Mouse (Mus musculus): ENCODE measurements around the gene a. TPM values are rescaled to one million over a fixed set of nuclear protein-coding genes. Genes with fewer than 3 reads are reported as not detected.
"Not testable (repeated sequence)": the region's sequence is repeated elsewhere in the genome, so short reads cannot be mapped to it uniquely, and the experiment has no call there.

Gene a
- polyA plus RNA-seq, 1 experiment from 2014 or later = 0.33 TPM

DNA sequence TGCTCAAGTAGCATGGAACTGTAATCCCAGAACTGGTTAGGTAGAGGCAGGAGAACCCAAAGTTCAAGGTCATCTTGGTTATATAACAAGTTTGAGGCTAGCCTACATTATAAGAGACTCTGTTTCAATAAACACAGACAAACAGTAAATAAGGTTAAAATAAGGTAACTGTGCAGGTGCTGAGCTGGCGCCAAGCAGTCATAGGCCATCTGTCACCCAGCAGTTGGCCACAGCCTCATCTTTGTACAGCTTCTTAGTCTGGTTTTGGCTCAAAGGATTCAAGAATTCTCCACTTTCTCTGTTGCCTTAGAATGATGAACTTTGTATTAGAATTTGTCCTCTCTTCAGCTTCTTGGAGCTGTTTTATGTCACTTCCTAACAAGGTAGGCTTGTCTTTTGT is 76.9 kb downstream of the a start:
- Histone ChIP-seq H3K4me1 (no peaks in the 10 kb centered on the region), H3K9ac (replicated peaks) (no peak overlapping the region), H3K4me3 (replicated peaks) (no peak overlapping the region), H3K9me3 (replicated peaks) (no peaks in the 10 kb centered on the region), H3K27me3 (replicated peaks) (no peaks in the 10 kb centered on the region), H3K27ac (replicated peaks) (no peak overlapping the region), H3K4me2 (no peak overlapping the region), H3K36me3 (peaks cover 71% of the 10 kb centered on the region)
- WGBS = 92% methylated on average over 1 of the region's 1 CpGs
- ATAC-seq (ENCODE audit: low FRiP score) = no peak

DNA sequence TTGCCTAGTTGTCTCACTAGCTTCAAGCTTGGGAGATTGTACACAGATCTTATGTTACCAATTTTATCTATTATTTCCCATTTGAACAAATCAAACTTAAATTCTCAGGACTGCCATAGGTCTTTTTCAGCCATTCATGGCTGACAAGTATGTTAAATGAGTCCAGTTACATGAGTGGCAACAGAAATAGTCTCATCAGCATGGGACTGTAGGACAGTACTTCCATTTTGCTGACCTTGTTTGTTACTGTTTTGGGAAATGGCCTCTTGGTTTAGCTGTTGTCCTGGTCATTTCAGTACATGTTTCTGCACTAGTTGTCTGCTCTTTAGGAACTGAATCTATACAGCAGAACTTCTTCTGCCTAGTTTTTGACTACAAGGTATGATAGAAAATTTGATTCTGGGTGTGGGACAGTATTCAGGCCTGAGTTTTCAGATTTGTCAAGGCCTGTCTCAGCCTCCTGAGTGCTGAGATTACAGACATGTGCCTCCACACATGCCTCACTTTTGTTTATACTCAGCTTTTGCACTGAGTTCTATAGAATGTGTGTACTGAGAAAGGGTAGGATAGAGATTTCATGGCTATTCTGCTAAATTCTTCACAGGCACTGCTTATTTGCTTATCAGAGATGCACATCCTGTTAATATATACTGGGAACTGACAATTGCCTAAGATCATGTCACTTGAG is 78.9 kb downstream of the a start:
- peaks cover 67% of the 10 kb centered on the region for H3K36me3 ChIP-seq
- H3K4me3 ChIP-seq (replicated peaks) = no peak overlapping the region
- no peak overlapping the region for H3K9ac ChIP-seq (replicated peaks)
- no peaks in the 10 kb centered on the region for H3K9me3 ChIP-seq (replicated peaks)
- H3K4me1 ChIP-seq = no peaks in the 10 kb centered on the region
- no peaks in the 10 kb centered on the region for H3K27me3 ChIP-seq (replicated peaks)
- H3K4me2 ChIP-seq = no peak overlapping the region
- no peak overlapping the region for H3K27ac ChIP-seq (replicated peaks)
- ATAC-seq (ENCODE audit: low FRiP score) = no peak

DNA sequence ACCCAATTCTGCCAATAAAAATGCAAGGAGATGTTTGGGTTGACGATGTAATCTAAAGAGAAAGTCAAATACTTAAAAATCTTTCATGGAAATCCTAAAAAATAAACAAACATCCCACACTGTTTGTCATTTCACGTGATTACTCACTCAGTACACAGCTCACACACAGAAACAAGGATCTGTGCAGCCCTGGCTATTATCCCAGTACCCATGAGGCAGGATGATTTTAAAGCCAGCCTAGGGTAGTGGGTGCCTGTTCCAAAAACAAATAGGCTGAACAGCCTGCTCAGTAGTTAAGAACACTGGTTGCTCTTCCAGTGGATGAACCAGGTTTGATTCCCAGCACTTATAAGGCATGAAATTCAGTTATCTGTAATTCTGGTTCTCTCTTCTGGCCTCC is 85.4 kb downstream of the a start:
- peaks cover 54% of the 10 kb centered on the region for H3K36me3 ChIP-seq

DNA sequence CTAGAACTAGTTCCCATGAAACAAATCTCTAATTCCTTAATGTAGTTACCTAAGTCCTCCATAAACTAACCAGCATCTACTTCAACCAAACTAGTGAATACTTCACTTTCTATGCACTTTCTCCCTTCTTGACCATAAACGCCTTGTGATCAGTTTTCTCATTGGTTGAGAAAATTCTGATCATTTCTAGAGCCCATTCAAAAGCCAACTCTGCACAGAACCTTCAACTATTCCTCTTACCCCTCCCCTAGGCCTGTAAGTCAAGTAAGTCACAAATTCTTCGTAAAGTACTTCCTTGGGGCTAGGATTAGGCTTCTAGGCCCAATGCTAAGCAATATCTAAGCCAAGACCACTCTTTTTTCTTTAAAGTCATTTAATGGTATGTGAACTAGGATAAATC is 100.4 kb downstream of the a start:
- ATAC-seq (ENCODE audit: low FRiP score) = no peak

More for the DNA sequence above, 85.4 kb downstream of the a start:
- no peaks in the 10 kb centered on the region for H3K9me3 ChIP-seq (replicated peaks)
- no peaks in the 10 kb centered on the region for H3K27me3 ChIP-seq (replicated peaks)
- ATAC-seq (ENCODE audit: low FRiP score) = no peak
- H3K9ac ChIP-seq (replicated peaks) = no peak overlapping the region
- H3K4me3 ChIP-seq (replicated peaks) = no peak overlapping the region
- H3K27ac ChIP-seq (replicated peaks) = no peak overlapping the region
- H3K4me2 ChIP-seq = no peak overlapping the region
- 84% methylated on average over 2 of the region's 2 CpGs for WGBS
- H3K4me1 ChIP-seq = 0 out of 2 replicates have a peak, but pooled peaks cover 3% of the 10 kb centered on the region

DNA sequence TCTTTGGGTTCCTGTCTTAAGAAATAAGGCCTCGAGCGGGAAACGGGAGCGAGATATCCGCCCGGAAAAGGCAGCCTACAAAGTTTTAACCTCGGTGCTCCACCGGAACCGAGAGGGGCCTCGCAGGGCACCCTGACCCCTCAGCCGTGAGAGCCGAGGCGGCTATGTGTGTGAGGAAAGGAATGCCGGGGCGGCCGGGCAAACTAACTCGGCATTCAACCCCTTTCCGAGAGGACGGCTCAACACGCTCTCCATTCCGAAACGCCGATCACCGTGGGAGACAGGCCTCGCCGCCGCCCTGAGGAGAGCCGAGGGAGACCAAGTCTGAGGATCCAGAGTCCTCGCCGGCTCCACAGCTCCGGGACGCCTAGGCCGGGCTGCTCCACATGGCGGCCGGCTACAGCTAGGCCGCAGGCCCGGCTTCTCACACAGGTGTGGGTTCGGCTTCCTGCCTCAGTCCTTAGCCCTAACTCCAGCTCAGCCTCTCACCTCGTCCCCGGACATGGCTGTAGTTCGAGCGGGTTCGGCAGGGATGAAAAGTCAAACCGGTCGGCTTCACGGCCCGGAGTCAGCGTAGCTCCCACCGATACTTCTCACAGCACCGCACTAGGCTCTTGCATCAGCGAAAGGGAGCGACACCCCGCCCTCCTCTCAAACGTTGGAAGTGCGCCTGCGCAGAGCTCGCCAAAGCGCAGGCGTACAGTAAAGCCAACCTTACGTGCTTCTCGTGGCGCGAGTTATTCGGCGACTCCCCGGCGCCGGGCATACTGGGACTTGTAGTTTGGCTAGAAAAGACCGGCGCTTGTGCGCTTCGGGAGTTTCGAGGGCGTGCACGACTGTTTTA is 101.2 kb downstream of the a start, which contains the start of gene Eif2s2:
Gene Eif2s2 (minus strand): TSS at position 735 of the 844 bp plus-strand sequence.
- Histone ChIP-seq H3K4me1 (peaks cover 25% of the 10 kb centered on the region), H3K36me3 (peaks cover 4% of the 10 kb centered on the region), H3K27ac (replicated peaks) (peak within 1 kb of the TSS; percentile 80), H3K27me3 (replicated peaks) (no peaks in the 10 kb centered on the region), H3K9ac (replicated peaks) (peak within 1 kb of the TSS; percentile 85), H3K9me3 (replicated peaks) (no peaks in the 10 kb centered on the region), H3K4me3 (replicated peaks) (peak within 1 kb of the TSS; percentile 89), H3K4me2 (peak within 1 kb of the TSS; percentile 81)
- ATAC-seq (ENCODE audit: low FRiP score) = peak; percentile 98
- under 1% methylated on average over 75 of the region's 75 CpGs for WGBS

More for the DNA sequence above, 100.4 kb downstream of the a start:
- peak overlapping the region; percentile 81 for H3K4me2 ChIP-seq
- peak overlapping the region; percentile 85 for H3K9ac ChIP-seq (replicated peaks)
- H3K4me1 ChIP-seq = peaks cover 25% of the 10 kb centered on the region
- H3K27me3 ChIP-seq (replicated peaks) = no peaks in the 10 kb centered on the region
- WGBS = 24% methylated on average over 2 of the region's 2 CpGs
- no peak overlapping the region for H3K27ac ChIP-seq (replicated peaks)
- H3K36me3 ChIP-seq = peaks cover 10% of the 10 kb centered on the region
- peak overlapping the region; percentile 89 for H3K4me3 ChIP-seq (replicated peaks)
- no peaks in the 10 kb centered on the region for H3K9me3 ChIP-seq (replicated peaks)

DNA sequence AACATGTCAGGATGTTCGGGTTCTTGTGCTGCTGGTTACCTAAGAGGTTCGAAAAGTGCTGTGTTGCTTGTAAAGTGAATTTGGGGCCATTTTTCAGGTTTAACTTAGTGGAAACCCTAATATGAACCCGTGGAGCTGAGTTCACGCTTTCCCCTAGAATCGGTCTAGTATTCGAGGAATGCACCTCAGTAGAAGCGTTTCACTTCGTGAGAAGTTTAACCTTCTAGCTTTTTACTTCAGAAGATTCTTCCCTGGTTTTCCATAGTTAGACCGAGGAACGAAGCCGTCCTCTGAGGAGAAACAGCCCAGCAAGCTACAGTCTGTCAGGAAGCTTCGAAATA is 101.8 kb downstream of the a start:
- peak; percentile 48 for ATAC-seq (ENCODE audit: low FRiP score)
- peak overlapping the region; percentile 81 for H3K4me2 ChIP-seq
- peak overlapping the region; percentile 89 for H3K4me3 ChIP-seq (replicated peaks)
- H3K4me1 ChIP-seq = peaks cover 25% of the 10 kb centered on the region
- 8% methylated on average over 12 of the region's 12 CpGs for WGBS
- H3K9me3 ChIP-seq (replicated peaks) = no peaks in the 10 kb centered on the region
- no peak overlapping the region for H3K27ac ChIP-seq (replicated peaks)
- H3K27me3 ChIP-seq (replicated peaks) = no peaks in the 10 kb centered on the region
- H3K9ac ChIP-seq (replicated peaks) = peak overlapping the region; percentile 44
- H3K36me3 ChIP-seq = peaks cover under 1% of the 10 kb centered on the region

DNA sequence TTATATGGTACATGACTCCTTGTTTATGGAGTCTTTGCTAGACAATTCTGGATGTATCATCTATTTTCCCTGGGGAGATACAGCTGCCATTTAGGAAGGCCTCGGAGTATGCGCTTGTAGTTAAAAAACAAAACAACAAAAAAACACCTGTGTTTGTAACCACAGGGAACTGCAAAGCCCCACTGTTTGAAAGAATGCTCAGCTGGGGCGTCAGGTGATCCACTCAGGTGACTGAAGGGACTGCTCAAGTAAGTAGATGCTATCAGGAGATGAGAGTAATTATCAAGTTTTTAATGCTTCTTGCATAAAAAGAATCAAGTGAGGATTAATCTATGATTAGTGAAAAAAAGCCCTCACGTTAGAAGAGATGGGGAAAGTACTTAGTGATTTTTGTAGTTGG is 102.3 kb downstream of the a start:
- Histone ChIP-seq H3K36me3 (no peaks in the 10 kb centered on the region), H3K9me3 (replicated peaks) (no peaks in the 10 kb centered on the region), H3K27ac (replicated peaks) (no peak overlapping the region), H3K9ac (replicated peaks) (no peak overlapping the region), H3K4me3 (replicated peaks) (peak overlapping the region; percentile 89; the same call in 1 of the 2 replicates), H3K4me1 (peaks cover 25% of the 10 kb centered on the region), H3K27me3 (replicated peaks) (no peaks in the 10 kb centered on the region), H3K4me2 (peak overlapping the region; percentile 81)
- 66% methylated on average over 4 of the region's 4 CpGs for WGBS
- ATAC-seq (ENCODE audit: low FRiP score) = 0 out of 2 replicates have a peak, but pooled peaks have one; percentile 1

DNA sequence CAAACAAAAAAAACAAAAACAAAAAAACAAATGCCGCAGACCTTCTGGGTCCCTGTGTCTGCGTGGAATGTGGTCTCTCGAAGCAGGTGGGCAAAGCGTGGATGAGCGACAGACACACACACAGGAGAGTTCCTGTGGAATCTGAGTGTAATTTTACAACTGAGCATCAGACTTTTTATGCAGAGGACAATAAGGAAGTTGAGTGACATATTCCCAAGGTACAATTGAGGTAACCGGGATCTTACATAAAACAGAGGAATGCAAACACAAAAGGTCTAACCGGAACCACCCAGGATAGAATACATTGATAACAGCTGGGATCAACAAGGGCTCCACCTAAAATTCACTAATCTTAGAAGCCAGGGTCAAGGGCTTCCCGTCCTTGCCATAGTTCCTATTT is 107.8 kb downstream of the a start:
- not testable (repeated sequence) for H3K27ac ChIP-seq (replicated peaks); H3K4me3 ChIP-seq (replicated peaks); H3K4me1 ChIP-seq; H3K27me3 ChIP-seq (replicated peaks); H3K36me3 ChIP-seq; H3K9me3 ChIP-seq (replicated peaks); ATAC-seq (ENCODE audit: low FRiP score); H3K4me2 ChIP-seq; H3K9ac ChIP-seq (replicated peaks)
- 92% methylated on average over 8 of the region's 8 CpGs for WGBS

DNA sequence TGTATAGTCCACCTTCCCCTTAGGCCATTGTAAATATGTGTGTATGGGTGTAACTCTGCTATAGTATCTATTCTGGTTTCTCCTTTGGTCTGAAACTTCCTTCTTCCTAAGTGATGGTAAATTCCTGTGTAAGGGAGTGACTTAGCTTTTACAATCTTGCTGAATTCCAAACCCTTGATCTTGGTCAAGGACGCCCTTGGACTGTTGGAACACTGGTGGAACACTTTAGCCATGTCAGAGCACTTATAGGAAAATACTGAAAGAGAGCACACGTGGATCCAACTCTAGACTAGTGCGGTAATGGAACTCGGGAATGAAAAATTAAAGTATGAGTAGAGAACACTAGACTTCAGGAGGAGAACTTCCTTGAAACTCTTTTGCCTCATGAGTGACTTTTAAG is 108.2 kb downstream of the a start:
- WGBS = 82% methylated on average over 4 of the region's 4 CpGs
- H3K9me3 ChIP-seq (replicated peaks); H3K4me3 ChIP-seq (replicated peaks); H3K36me3 ChIP-seq; H3K9ac ChIP-seq (replicated peaks); ATAC-seq (ENCODE audit: low FRiP score); H3K4me2 ChIP-seq; H3K27me3 ChIP-seq (replicated peaks); H3K4me1 ChIP-seq; H3K27ac ChIP-seq (replicated peaks): not testable (repeated sequence)

DNA sequence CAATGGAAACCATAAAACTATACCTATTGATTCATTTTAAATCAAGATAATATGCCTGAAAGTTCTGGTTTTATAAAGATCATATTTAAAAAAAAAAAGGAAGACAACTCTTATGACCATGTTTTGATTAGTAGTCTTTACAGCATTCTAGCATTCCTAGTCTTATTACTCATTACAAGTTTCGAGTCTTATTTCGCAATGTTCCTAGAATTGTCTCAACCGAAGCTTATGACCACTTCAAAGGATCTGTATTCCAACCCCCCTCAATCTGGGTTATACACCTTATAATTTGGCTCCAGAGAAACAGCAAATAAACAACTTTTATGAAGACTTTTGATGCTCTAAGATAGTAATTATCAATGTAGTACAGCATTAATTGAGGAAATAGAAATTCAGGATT is 110.9 kb downstream of the a start:
- ATAC-seq (ENCODE audit: low FRiP score) = no peak
- Histone ChIP-seq H3K36me3 (no peaks in the 10 kb centered on the region), H3K4me3 (replicated peaks) (no peak overlapping the region), H3K9ac (replicated peaks) (no peak overlapping the region), H3K4me2 (no peak overlapping the region), H3K9me3 (replicated peaks) (no peaks in the 10 kb centered on the region), H3K4me1 (no peaks in the 10 kb centered on the region), H3K27me3 (replicated peaks) (no peaks in the 10 kb centered on the region), H3K27ac (replicated peaks) (no peak overlapping the region)
- WGBS = 91% methylated on average over 3 of the region's 3 CpGs

DNA sequence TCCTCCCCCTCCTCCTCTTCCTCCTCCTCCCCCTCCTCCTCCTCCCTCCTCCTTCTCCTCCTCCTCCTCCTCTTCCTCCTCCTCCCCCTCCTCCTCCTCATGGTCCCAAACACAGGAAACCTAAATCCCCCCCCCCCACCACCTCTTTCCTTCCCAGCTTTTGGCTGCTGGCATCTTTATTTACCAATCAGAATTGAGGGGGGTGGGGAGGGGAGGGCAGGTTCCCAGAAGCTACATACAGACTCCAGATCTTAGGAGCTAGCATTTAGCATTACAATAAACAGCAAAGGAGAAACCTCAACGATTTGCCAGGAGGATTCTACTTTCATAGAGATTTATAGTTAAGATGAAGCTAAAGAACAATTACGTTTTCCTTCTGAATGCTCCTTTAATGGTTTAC is 114.6 kb downstream of the a start:
- ATAC-seq (ENCODE audit: low FRiP score) = no peak
- WGBS = 41% methylated on average over 2 of the region's 2 CpGs
- no peak overlapping the region for H3K4me3 ChIP-seq (replicated peaks)
- no peaks in the 10 kb centered on the region for H3K9me3 ChIP-seq (replicated peaks)
- no peaks in the 10 kb centered on the region for H3K27me3 ChIP-seq (replicated peaks)
- H3K27ac ChIP-seq (replicated peaks) = no peak overlapping the region
- no peak overlapping the region for H3K9ac ChIP-seq (replicated peaks)
- no peaks in the 10 kb centered on the region for H3K4me1 ChIP-seq
- H3K36me3 ChIP-seq = no peaks in the 10 kb centered on the region
- no peak overlapping the region for H3K4me2 ChIP-seq

DNA sequence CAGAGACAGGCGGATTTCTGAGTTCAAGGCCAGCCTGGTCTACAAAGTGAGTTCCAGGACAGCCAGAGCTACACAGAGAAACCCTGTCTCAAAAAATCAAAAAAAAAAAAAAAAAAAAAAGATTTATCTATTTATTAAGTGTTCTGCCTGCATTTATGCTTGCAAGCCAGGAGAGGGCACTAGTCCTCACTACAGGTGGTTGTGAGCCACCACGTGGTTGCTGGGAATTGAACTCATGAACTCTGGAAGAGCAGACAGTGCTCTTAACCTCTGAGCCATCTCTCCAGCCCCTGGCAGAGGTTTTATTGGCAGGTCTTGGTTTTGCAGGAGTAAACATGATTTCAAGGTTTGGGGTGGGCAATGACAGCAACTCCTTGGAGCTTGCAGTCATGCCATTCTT is 117.0 kb downstream of the a start:
- H3K9me3 ChIP-seq (replicated peaks); H3K4me1 ChIP-seq; H3K4me2 ChIP-seq; H3K4me3 ChIP-seq (replicated peaks); H3K9ac ChIP-seq (replicated peaks); H3K27me3 ChIP-seq (replicated peaks); H3K36me3 ChIP-seq; ATAC-seq (ENCODE audit: low FRiP score); H3K27ac ChIP-seq (replicated peaks): not testable (repeated sequence)
- 56% methylated on average over 2 of the region's 2 CpGs for WGBS
